Mouse (Mus musculus) lung, postnatal 0 days (tissue): ENCODE results near the gene Col4a1.

Experiments
- CTCF ChIP-seq: IDR thresholded peaks from 2 replicates; pipeline ENCODE4 v1.5.1; 2016; ENCODE audit warnings: antibody characterized with exemption, mild to moderate bottlenecking
- EP300 ChIP-seq: IDR thresholded peaks from 2 replicates; pipeline ENCODE4 v1.6.1; 2016; ENCODE audit warnings: antibody characterized with exemption, mild to moderate bottlenecking, control low read depth

GRCm38 (mm10) chr8:11359846-11360245, 47.2 kb upstream of the Col4a1 start:
- TF ChIP-seq CTCF, result no peak
- TF ChIP-seq EP300, result no peak
